Mouse (Mus musculus) thymus, postnatal 36 days (tissue): ENCODE measurements around the gene Ankrd28.

ENCODE experiments used
- DNase-seq, 2 experiments: peaks; one replicate each; pipeline ENCODE4 v3.0.0; 2022; ENCODE audit warnings: mixed read lengths in 2 of 2

Ankrd28 gene

DNA sequence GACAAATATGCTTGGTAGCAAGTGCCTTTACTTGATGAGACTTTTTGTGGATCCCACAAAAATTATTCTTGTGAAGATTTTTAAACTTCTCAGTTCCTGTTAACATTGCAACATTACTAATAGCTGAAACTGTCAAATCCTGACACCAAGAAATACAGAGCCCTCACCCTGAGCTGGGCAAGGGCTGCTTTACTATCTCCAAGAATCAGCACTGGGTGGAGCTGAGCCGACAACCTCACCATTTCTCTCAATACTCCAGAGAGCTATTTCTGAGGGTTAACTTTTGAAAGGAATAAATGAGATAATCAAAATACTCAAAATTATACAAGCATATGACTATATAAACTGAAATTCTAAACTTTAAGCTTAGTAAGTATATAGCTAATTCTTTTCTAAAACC lies 121.1 kb downstream of the Ankrd28 start:
- no peak for DNase-seq

DNA sequence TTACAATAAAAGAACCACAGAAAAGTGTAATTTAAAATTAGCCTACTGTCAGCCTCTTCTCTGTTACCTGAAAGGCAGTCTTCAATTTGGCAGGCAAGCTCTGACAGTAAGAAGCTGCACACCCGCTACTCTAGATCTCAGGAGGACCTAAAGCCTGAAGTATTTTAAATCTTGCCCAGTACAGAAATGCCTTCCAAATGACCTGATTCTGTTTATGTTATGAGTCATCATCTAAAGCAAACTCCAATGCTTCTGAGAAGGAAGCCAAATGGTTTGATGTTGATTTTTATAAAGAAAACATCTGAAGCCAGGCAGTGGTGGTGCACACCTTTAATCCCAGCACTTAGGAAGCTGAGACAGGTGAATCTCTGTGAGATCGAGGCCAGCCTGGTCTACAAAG lies 130.1 kb downstream of the Ankrd28 start:
- DNase-seq, result no peak

DNA sequence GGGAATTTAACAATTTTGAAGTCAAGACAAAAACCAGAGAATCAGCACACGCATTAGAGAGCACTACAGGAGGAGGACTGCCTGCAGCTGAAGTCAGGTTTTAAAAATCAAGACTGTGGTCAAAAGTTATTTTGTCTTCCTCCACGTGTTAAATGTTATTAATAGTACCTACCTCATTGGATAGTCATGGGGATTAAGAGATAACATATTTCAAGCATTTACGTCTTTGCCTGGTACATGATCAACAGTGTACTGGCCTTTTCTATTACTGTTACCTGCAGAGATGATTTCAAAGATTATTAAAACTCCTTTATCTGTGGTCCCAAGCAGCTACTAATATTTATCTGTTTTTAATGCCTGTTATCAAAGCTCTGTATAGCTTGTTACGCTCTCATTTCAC lies 132.7 kb downstream of the Ankrd28 start:
- no peak for DNase-seq

DNA sequence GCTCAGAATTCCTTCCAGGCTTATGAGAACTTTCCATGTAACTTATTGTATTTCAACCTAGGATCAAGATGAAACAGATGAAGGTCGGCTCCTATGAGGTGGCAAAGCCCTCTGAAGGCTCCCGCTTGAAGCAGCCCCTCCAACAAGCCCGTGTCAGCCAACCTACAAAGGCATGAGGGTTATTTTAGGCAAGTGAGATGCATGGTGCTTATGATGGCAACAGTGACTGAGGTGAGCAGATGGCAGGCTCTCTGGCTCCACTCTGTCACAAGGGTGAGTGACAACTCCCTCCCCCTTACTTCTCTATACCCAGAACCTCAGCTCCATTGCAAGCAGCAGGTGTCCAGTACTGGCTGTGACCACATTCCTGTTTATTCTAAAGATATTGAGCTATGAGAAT lies 133.1 kb downstream of the Ankrd28 start:
- DNase-seq, result peak in 1 of 2 experiments; percentile 29

DNA sequence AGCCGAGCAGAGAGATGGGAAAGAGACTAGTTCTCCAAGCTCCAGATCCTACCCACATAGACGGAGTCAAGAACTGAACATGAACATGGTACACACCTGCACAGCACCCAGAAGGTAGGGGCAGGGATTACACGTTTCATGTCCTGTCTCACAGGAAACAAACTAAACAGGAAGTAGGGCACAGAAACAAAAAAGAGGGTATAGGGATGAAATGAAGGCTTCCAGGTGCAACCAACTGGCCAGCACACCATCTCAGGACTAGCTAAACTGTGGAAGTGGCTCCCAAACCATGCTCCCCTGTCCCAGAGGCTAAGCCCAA lies 133.5 kb downstream of the Ankrd28 start:
- DNase-seq, result peak; percentile 29 to 40

DNA sequence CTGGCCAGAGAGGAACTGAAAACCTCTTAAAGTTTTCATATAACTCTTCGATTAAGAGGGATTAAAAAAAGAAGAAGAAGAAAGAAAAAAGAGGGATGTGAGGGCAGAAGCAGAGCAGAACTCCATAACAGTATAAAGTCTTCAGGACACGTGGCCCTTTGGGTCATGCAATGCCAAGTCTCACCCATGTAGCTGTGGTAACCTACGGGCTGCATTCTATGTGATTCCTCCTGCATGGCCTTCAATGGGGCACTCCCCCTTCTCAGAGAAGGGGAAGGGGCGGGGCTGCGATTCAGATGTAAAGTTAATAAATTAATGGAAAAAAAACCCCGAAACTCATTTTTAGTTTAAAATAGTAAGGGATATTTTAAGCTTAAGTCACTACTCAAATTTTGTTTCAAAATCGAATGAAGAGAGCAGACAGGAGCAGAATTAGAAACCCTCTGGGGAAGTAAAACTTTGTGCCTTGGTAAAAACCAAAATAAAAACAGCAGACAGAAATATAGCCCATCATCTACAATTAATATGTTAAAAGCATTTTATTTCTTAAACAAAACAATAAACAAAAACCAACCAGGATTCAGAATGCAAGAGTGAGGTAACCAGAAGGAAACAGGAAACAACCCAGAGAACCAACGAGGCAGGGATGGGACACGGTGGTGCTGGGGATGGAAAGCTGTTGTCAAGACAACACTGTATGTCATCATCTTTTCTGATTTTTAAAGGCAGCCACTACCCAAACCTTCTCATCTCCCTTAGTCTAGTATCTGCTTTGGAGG lies 134.1 kb downstream of the Ankrd28 start:
- DNase-seq, result peak in 1 of 2 experiments; percentile 13

DNA sequence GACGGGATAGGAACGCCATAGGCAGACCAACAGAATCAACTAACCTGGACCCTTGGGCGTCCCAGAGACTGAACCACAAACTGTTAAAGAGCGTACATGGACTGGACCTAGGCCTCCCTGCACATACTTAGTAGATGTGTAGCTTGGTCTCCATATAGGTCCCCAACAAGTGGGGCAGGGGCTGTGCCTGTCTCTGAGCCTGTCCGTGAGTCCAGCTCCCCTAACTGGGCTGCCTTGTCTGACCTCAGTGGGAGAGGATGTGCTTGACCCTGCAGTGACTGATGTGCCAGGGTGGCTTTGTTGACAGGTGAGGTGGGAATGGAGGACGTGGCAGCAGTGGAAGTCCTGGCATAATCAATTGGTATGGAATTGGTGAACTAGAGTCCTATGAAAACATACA lies 137.9 kb downstream of the Ankrd28 start:
- no peak for DNase-seq

GRCm38 (mm10) chr14:31686231-31686630 lies 144.2 kb downstream of the Ankrd28 start:
- peak in 1 of 2 experiments; percentile 19 for DNase-seq

DNA sequence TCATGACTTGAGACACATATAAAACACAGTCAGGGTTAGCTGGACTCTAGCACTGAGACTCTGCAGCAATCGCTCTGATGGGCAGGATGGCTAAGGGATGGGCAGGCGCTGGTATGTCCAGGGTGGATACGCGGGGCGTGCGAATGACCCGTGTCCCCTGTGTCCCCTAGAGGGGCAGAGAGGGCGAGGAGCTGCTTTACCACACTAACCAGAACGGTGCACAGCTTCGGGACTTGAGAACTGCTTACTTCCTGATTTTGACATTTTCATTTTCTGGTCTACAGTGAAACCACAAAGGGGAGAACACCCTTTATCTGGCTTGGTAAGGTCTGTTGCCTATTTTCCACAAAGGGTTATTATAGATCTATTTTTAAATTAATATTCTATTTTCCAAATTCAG lies 144.8 kb downstream of the Ankrd28 start:
- DNase-seq, result peak; percentile 44 to 46

DNA sequence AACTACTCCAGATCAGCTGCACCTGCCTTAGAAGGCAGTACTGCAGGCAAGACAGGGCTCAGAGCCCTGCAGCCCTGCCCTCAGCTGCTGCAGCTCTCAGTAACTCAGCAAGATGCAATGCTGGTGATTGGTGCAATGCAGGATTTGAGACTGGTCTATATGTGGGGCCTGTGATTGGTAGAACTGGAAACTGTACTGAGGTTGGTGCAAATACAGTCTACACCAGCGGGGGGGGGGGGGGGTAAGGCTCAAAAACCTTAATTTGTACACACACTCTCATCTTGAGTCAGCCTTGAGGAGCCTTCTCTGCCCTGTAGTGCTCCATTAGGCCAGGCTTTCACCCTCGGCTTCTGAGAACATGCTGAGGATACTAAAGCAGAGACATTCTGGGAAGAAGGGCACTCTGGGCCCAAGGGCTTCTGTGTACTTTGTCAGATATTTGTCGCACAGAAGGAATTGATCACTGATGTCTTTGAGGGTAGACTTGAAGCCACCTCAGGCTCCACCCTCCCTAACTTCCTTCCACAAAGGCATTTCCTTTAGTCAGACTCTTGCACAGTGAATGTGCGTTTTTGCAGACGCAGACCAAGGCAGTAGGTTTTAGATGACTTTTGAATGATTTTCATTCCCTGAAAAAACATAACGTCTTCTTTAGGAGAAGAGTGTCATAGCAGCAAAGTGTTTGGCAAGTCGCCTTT lies 146.0 kb downstream of the Ankrd28 start:
- no peak for DNase-seq

DNA sequence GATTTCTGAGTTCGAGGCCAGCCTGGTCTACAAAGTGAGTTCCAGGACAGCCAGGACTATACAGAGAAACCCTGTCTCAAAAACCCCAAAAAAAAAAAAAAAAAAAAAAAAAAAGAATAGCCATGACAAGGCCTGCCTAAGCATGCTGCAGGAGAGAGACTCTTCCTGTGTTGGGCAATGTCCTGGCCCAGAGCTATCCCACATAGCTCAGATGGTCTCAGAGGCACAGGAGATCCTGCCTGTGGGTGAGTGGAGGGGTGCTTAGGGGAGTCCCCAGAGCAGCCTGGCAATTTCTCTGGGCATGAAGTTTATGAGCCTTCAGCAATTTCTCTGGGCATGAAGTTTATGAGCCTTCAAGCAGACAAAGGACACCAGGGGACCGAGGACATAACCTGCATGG lies 146.8 kb downstream of the Ankrd28 start:
- DNase-seq, result no peak

GRCm38 (mm10) chr14:31681931-31682555 lies 148.4 kb downstream of the Ankrd28 start:
- no peak for DNase-seq

- DNase-seq, result no peak
These were observed 149.2 kb downstream of the Ankrd28 start for GRCm38 (mm10) chr14:31681291-31681690.

GRCm38 (mm10) chr14:31680656-31681055 lies 149.8 kb downstream of the Ankrd28 start:
- no peak for DNase-seq

GRCm38 (mm10) chr14:31671635-31672320 lies 158.7 kb downstream of the Ankrd28 start:
- DNase-seq, result no peak

- peak; percentile 42 to 63 for DNase-seq
These were observed 160.6 kb downstream of the Ankrd28 start for GRCm38 (mm10) chr14:31669642-31670490.

- DNase-seq, result peak; percentile 49 to 50
These were observed 161.3 kb downstream of the Ankrd28 start for GRCm38 (mm10) chr14:31669161-31669611.

DNA sequence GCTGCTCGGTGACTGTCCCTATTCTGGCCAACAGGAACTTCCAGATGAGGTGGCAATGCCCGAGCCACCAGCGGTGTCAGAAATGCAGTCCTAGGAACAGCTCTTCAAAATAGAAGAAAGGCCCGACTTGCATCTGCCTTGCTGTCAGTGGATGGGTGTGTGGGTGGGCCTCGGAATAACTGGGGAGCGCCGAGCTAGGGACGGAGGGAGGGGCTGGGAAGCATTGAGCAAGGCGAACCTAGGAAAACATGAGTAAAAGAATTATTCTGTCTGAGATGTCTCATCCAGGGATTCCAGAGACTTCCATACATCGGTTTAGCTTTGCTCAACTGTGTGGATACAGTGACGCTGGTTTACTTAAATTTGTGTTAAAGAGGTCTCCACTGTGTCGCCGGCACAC lies 162.1 kb downstream of the Ankrd28 start:
- no peak for DNase-seq

DNA sequence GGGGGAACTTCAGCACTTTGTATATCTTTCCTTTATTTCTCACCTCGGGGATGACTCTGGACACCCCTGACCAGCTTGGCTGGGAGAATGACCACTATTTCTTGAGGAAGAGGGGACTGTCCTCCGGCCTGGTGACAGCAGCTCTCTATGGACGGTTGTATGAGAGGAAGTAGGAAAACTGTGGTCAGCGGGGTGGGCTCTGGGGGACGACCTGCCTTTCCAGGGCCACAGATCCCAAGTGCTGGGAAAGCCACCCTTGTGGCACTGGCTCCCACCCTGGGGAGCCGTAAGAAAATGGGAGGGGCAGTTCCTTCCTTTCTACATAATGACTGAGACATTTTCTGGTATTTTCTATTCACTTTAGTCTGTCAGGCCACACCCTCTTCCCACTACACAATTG lies 162.7 kb downstream of the Ankrd28 start:
- DNase-seq, result no peak

GRCm38 (mm10) chr14:31666931-31667705 lies 163.3 kb downstream of the Ankrd28 start:
- no peak for DNase-seq

DNA sequence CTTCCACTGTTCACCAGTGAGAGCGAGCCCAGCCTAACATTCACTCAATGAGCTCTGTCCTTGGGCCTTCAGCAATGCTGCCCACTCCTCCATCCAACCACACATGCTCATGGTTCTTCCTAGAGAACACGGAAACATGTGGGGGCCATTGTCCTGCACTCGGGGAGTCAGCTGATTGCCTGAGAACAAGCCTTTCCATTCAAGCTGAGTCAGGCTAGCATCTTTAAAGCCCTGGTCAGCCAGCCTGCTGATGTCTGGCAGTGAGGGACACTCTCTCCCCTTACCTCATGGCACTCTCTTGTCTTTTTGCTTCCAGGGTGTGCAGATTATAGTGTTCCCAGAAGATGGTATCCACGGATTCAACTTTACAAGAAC lies 164.9 kb downstream of the Ankrd28 start:
- DNase-seq, result no peak
